Mouse (Mus musculus): ENCODE measurements around the gene Ppm1l. TPM values are rescaled to one million over a fixed set of nuclear protein-coding genes. Genes with fewer than 3 reads are reported as not detected.

Ppm1l gene
- polyA plus RNA-seq, 1 experiment from 2014 or later: 10.9 TPM

DNA sequence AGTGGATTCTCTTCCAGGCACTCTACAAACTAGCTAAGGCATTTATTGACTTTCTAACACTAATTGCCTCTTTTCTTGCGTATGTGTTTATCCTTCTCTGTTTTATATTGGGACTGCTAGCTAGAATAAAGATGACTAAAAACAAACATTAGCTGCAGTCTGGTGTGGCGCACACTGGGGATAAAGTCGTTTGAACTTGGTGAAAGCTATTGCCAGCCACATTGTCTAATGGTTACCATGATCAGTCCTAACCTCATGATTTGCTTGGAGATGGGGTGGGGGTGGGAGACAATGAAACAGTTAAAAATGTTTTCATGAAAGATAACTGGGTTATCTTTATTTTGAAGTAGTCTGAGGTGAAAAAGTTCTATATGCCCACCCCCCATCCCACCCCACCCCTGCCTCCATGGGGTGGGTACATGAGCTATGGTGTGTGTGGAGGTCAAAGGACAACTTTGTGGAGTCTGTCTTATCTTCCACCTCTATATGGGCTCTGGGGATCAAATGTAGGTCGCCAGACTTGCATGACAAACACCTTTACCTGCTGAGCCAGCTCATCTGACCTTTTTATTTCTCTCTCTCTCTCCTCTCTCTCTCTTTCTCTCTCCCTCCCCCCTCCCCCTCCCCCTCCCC, 43.7 kb downstream of the Ppm1l start:
- no peak overlapping the region for H3K9ac ChIP-seq (ENCODE audit: low read length)
- WGBS: 82% methylated on average over 4 of the region's 4 CpGs
- H3K9me3 ChIP-seq (ENCODE audit: control insufficient read depth, low read length): no peaks in the 10 kb centered on the region
- H3K27me3 ChIP-seq (ENCODE audit: control insufficient read depth, insufficient read depth, low read length): no peaks in the 10 kb centered on the region
- no peaks in the 10 kb centered on the region for H3K36me3 ChIP-seq (ENCODE audit: control insufficient read depth, insufficient read depth, low read length)
- H3K27ac ChIP-seq (replicated peaks in 1 of 2; ENCODE audit: control insufficient read depth in 1 of 2, insufficient read depth in 1 of 2, low read depth in 2 of 2, low read length in 2 of 2): no peak overlapping the region
- ATAC-seq (ENCODE audit: insufficient number of reproducible peaks, insufficient read depth, low FRiP score, low read depth): no peak
- H3K4me2 ChIP-seq (ENCODE audit: low read length): no peak overlapping the region
- H3K4me3 ChIP-seq (ENCODE audit: control insufficient read depth in 1 of 2, insufficient read depth in 1 of 2, low read depth in 1 of 2, low read length in 2 of 2): no peak overlapping the region
- H3K4me1 ChIP-seq (ENCODE audit: control insufficient read depth in 2 of 2, insufficient read depth in 2 of 2, low read length in 2 of 2): peaks cover 8 to 12% of the 10 kb centered on the region in 2 experiments

DNA sequence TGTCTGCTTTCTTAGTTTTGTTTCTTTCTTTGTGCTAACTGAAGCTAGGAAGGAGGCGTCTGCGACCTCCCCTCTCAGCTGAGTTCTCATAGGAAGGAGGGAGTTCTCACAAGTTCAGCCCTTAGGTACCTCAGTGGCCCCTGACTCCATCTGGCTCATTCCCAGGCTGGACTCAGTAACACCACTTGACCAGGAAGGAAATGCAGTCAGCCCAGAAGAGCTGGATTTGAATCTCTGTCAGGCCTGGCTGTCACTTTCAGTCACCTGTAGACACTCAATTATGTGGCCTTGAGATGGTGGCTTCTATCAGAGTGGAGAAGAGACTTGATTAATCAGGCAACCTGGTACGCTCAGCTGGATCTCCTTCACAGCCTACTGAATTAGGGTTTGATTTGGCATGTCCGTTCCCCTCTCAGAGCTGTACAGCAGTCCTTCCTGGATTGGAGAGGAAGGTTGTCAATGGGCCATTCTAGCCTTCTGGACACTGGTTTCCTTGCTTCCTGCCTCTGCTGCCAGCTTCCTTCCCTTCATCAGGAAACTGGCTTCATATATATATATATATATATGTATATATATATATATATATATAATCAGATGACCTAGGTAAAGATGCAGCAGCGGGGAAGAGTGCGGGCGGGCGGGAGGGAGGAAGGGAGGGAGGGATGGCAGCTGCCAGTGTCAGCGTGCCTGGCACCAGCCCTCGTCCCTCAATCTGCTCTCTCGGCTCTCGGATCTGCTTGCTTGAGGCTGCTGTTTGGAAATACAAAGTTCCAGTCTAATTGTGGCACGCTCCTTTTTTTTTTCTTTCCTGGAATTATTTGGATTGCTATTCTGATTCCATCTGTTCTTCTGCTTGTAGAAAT, 45.1 kb downstream of the Ppm1l start:
- ATAC-seq (ENCODE audit: insufficient number of reproducible peaks, insufficient read depth, low FRiP score, low read depth): no peak
- peaks cover 8 to 12% of the 10 kb centered on the region in 2 experiments for H3K4me1 ChIP-seq (ENCODE audit: control insufficient read depth in 2 of 2, insufficient read depth in 2 of 2, low read length in 2 of 2)
- H3K4me2 ChIP-seq (ENCODE audit: low read length): no peak overlapping the region
- no peaks in the 10 kb centered on the region for H3K27me3 ChIP-seq (ENCODE audit: control insufficient read depth, insufficient read depth, low read length)
- no peak overlapping the region for H3K9ac ChIP-seq (ENCODE audit: low read length)
- 81% methylated on average over 13 of the region's 13 CpGs for WGBS
- H3K27ac ChIP-seq (replicated peaks in 1 of 2; ENCODE audit: control insufficient read depth in 1 of 2, insufficient read depth in 1 of 2, low read depth in 2 of 2, low read length in 2 of 2): no peak overlapping the region; a peak in 1 of 4 replicates
- H3K9me3 ChIP-seq (ENCODE audit: control insufficient read depth, low read length): no peaks in the 10 kb centered on the region
- H3K36me3 ChIP-seq (ENCODE audit: control insufficient read depth, insufficient read depth, low read length): no peaks in the 10 kb centered on the region
- no peak overlapping the region for H3K4me3 ChIP-seq (ENCODE audit: control insufficient read depth in 1 of 2, insufficient read depth in 1 of 2, low read depth in 1 of 2, low read length in 2 of 2)

- Histone ChIP-seq H3K9me3 (ENCODE audit: control insufficient read depth, low read length) (no peaks in the 10 kb centered on the region), H3K4me2 (ENCODE audit: low read length) (no peak overlapping the region), H3K27me3 (ENCODE audit: control insufficient read depth, insufficient read depth, low read length) (no peaks in the 10 kb centered on the region), H3K9ac (ENCODE audit: low read length) (no peak overlapping the region), H3K36me3 (ENCODE audit: control insufficient read depth, insufficient read depth, low read length) (no peaks in the 10 kb centered on the region), H3K4me1 (ENCODE audit: control insufficient read depth in 2 of 2, insufficient read depth in 2 of 2, low read length in 2 of 2) (peaks cover 8 to 12% of the 10 kb centered on the region in 2 experiments), H3K27ac (replicated peaks in 1 of 2; ENCODE audit: control insufficient read depth in 1 of 2, insufficient read depth in 1 of 2, low read depth in 2 of 2, low read length in 2 of 2) (peak overlapping the region; percentile 14 to 33; a peak in 2 of 4 replicates), H3K4me3 (ENCODE audit: control insufficient read depth in 1 of 2, insufficient read depth in 1 of 2, low read depth in 1 of 2, low read length in 2 of 2) (no peak overlapping the region)
- no peak for ATAC-seq (ENCODE audit: insufficient number of reproducible peaks, insufficient read depth, low FRiP score, low read depth)
- 65% methylated on average over 5 of the region's 5 CpGs for WGBS
These were observed 45.7 kb downstream of the Ppm1l start for GRCm38 (mm10) chr3:69362350-69362790.

- 65% methylated on average over 4 of the region's 4 CpGs for WGBS
- no peak for ATAC-seq (ENCODE audit: insufficient number of reproducible peaks, insufficient read depth, low FRiP score, low read depth)
- H3K27me3 ChIP-seq (ENCODE audit: control insufficient read depth, insufficient read depth, low read length): no peaks in the 10 kb centered on the region
- H3K27ac ChIP-seq (replicated peaks in 1 of 2; ENCODE audit: control insufficient read depth in 1 of 2, insufficient read depth in 1 of 2, low read depth in 2 of 2, low read length in 2 of 2): no peak overlapping the region
- peaks cover 7 to 12% of the 10 kb centered on the region in 2 experiments for H3K4me1 ChIP-seq (ENCODE audit: control insufficient read depth in 2 of 2, insufficient read depth in 2 of 2, low read length in 2 of 2)
- H3K4me2 ChIP-seq (ENCODE audit: low read length): no peak overlapping the region
- no peak overlapping the region for H3K9ac ChIP-seq (ENCODE audit: low read length)
- H3K9me3 ChIP-seq (ENCODE audit: control insufficient read depth, low read length): no peaks in the 10 kb centered on the region
- H3K4me3 ChIP-seq (ENCODE audit: control insufficient read depth in 1 of 2, insufficient read depth in 1 of 2, low read depth in 1 of 2, low read length in 2 of 2): no peak overlapping the region
- no peaks in the 10 kb centered on the region for H3K36me3 ChIP-seq (ENCODE audit: control insufficient read depth, insufficient read depth, low read length)
These were observed 46.2 kb downstream of the Ppm1l start for GRCm38 (mm10) chr3:69362906-69363305.

- no peak for ATAC-seq (ENCODE audit: insufficient number of reproducible peaks, insufficient read depth, low FRiP score, low read depth)
- H3K27me3 ChIP-seq (ENCODE audit: control insufficient read depth, insufficient read depth, low read length): no peaks in the 10 kb centered on the region
- peaks cover 5 to 12% of the 10 kb centered on the region in 2 experiments for H3K4me1 ChIP-seq (ENCODE audit: control insufficient read depth in 2 of 2, insufficient read depth in 2 of 2, low read length in 2 of 2)
- no peak overlapping the region for H3K4me2 ChIP-seq (ENCODE audit: low read length)
- H3K27ac ChIP-seq (replicated peaks in 1 of 2; ENCODE audit: control insufficient read depth in 1 of 2, insufficient read depth in 1 of 2, low read depth in 2 of 2, low read length in 2 of 2): no peak overlapping the region
- H3K9me3 ChIP-seq (ENCODE audit: control insufficient read depth, low read length): no peaks in the 10 kb centered on the region
- H3K36me3 ChIP-seq (ENCODE audit: control insufficient read depth, insufficient read depth, low read length): no peaks in the 10 kb centered on the region
- no peak overlapping the region for H3K9ac ChIP-seq (ENCODE audit: low read length)
- H3K4me3 ChIP-seq (ENCODE audit: control insufficient read depth in 1 of 2, insufficient read depth in 1 of 2, low read depth in 1 of 2, low read length in 2 of 2): no peak overlapping the region
- 84% methylated on average over 6 of the region's 6 CpGs for WGBS
These were observed 47.5 kb downstream of the Ppm1l start for GRCm38 (mm10) chr3:69364151-69364550.

DNA sequence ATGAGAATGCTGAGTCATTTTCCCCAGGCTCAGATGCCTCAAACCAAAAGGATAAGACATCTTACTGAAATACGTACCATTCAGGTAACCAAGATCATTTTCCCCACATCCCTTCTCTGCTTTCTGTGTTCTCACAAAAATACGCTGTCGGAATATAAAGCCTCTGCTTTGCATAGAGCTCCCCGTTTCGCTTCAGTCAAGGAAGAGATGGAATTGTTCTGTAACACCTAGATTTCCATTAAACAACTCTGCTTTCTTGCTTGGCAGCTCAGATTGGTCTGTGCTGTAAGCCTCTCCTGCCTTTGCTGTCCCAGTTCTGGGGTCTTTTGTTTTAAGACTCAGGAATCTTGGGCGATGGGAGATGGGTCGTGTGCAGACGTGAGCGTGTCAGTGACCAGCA, 51.3 kb downstream of the Ppm1l start:
- Histone ChIP-seq H3K4me3 (ENCODE audit: control insufficient read depth in 1 of 2, insufficient read depth in 1 of 2, low read depth in 1 of 2, low read length in 2 of 2) (no peak overlapping the region), H3K4me2 (ENCODE audit: low read length) (no peak overlapping the region), H3K9ac (ENCODE audit: low read length) (no peak overlapping the region), H3K36me3 (ENCODE audit: control insufficient read depth, insufficient read depth, low read length) (no peaks in the 10 kb centered on the region), H3K4me1 (ENCODE audit: control insufficient read depth in 2 of 2, insufficient read depth in 2 of 2, low read length in 2 of 2) (no peaks in the 10 kb centered on the region), H3K27me3 (ENCODE audit: control insufficient read depth, insufficient read depth, low read length) (no peaks in the 10 kb centered on the region), H3K9me3 (ENCODE audit: control insufficient read depth, low read length) (peaks cover 3% of the 10 kb centered on the region; the same call in 1 of the 2 replicates), H3K27ac (replicated peaks in 1 of 2; ENCODE audit: control insufficient read depth in 1 of 2, insufficient read depth in 1 of 2, low read depth in 2 of 2, low read length in 2 of 2) (no peak overlapping the region)
- no peak for ATAC-seq (ENCODE audit: insufficient number of reproducible peaks, insufficient read depth, low FRiP score, low read depth)
- 90% methylated on average over 9 of the region's 9 CpGs for WGBS

DNA sequence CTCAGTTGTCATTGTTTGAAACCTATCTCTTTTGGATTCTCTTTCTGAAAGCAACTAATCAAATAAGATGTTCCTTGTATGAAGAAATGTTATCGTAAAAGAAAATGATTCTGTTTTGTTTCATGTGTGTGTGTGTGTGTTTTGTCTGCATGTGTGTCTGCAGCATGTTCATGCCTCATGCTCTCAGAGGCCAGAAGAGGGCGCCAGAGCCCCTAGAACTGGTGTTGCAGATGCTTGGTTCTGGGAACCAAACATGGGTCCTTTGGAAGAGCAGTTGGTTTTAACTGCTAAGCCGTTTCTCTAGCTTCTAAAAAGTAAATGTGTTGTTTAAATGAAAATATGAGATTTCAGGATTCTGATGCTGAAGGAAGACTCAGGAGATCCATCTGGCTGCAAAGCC, 56.1 kb downstream of the Ppm1l start:
- Histone ChIP-seq H3K36me3 (ENCODE audit: control insufficient read depth, insufficient read depth, low read length) (no peaks in the 10 kb centered on the region), H3K4me3 (ENCODE audit: control insufficient read depth in 1 of 2, insufficient read depth in 1 of 2, low read depth in 1 of 2, low read length in 2 of 2) (no peak overlapping the region), H3K4me2 (ENCODE audit: low read length) (no peak overlapping the region), H3K27ac (replicated peaks in 1 of 2; ENCODE audit: control insufficient read depth in 1 of 2, insufficient read depth in 1 of 2, low read depth in 2 of 2, low read length in 2 of 2) (no peak overlapping the region), H3K27me3 (ENCODE audit: control insufficient read depth, insufficient read depth, low read length) (no peaks in the 10 kb centered on the region), H3K9me3 (ENCODE audit: control insufficient read depth, low read length) (peaks cover 3% of the 10 kb centered on the region; the same call in 1 of the 2 replicates), H3K9ac (ENCODE audit: low read length) (no peak overlapping the region), H3K4me1 (ENCODE audit: control insufficient read depth in 2 of 2, insufficient read depth in 2 of 2, low read length in 2 of 2) (no peaks in the 10 kb centered on the region)
- no peak for ATAC-seq (ENCODE audit: insufficient number of reproducible peaks, insufficient read depth, low FRiP score, low read depth)
- WGBS: 81% methylated on average over 3 of the region's 3 CpGs

Data from heart, embryonic 14.5 days (tissue).